Mouse (Mus musculus): Measurements from ENCODE around the gene 1700069L16Rik.
A peak's percentile ranks its signal among the peaks of the same experiment; 100 is the strongest.

Gene 1700069L16Rik

GRCm38 (mm10) chr5:113690069-113690548 lies 34.5 kb downstream of the 1700069L16Rik start:
- peak in 1 of 2 experiments; percentile 31 for DNase-seq (ENCODE audit: low spot score in 2 of 2)

- DNase-seq (ENCODE audit: low spot score in 2 of 2): no peak
Measured at GRCm38 (mm10) chr5:113687514-113687913, 37.1 kb downstream of the 1700069L16Rik start.

GRCm38 (mm10) chr5:113685471-113685870 lies 39.1 kb downstream of the 1700069L16Rik start:
- no peak for DNase-seq (ENCODE audit: low spot score in 2 of 2)

- no peak for DNase-seq (ENCODE audit: low spot score in 2 of 2)
Measured at GRCm38 (mm10) chr5:113683246-113683645, 41.3 kb downstream of the 1700069L16Rik start.

GRCm38 (mm10) chr5:113682472-113682871 lies 42.1 kb downstream of the 1700069L16Rik start:
- no peak for DNase-seq (ENCODE audit: low spot score in 2 of 2)

GRCm38 (mm10) chr5:113681219-113681618 lies 43.4 kb downstream of the 1700069L16Rik start:
- no peak for DNase-seq (ENCODE audit: low spot score in 2 of 2)

- DNase-seq (ENCODE audit: low spot score in 2 of 2): no peak
Measured at GRCm38 (mm10) chr5:113679509-113679908, 45.1 kb downstream of the 1700069L16Rik start.

- peak in 1 of 2 experiments; percentile 81 for DNase-seq (ENCODE audit: low spot score in 2 of 2)
Measured at GRCm38 (mm10) chr5:113678743-113679452, 45.7 kb downstream of the 1700069L16Rik start.

- DNase-seq (ENCODE audit: low spot score in 2 of 2): no peak
Measured at GRCm38 (mm10) chr5:113677541-113677940, 47.0 kb downstream of the 1700069L16Rik start.

- DNase-seq (ENCODE audit: low spot score in 2 of 2): no peak
Measured at GRCm38 (mm10) chr5:113674851-113675250, 49.7 kb downstream of the 1700069L16Rik start.

- no peak for DNase-seq (ENCODE audit: low spot score in 2 of 2)
Measured at GRCm38 (mm10) chr5:113672456-113672855, 52.1 kb downstream of the 1700069L16Rik start.

- DNase-seq (ENCODE audit: low spot score in 2 of 2): no peak
Measured at GRCm38 (mm10) chr5:113670597-113670996, 54.0 kb downstream of the 1700069L16Rik start.

- no peak for DNase-seq (ENCODE audit: low spot score in 2 of 2)
Measured at GRCm38 (mm10) chr5:113670110-113670509, 54.5 kb downstream of the 1700069L16Rik start.

GRCm38 (mm10) chr5:113664629-113665195 lies 59.9 kb downstream of the 1700069L16Rik start:
- DNase-seq (ENCODE audit: low spot score in 2 of 2): no peak

GRCm38 (mm10) chr5:113664127-113664526 lies 60.4 kb downstream of the 1700069L16Rik start:
- no peak for DNase-seq (ENCODE audit: low spot score in 2 of 2)

- no peak for DNase-seq (ENCODE audit: low spot score in 2 of 2)
Measured at GRCm38 (mm10) chr5:113660872-113661271, 63.7 kb downstream of the 1700069L16Rik start.

- DNase-seq (ENCODE audit: low spot score in 2 of 2): no peak
Measured at GRCm38 (mm10) chr5:113654821-113655220, 69.8 kb downstream of the 1700069L16Rik start.

GRCm38 (mm10) chr5:113654206-113654605 lies 70.4 kb downstream of the 1700069L16Rik start:
- DNase-seq (ENCODE audit: low spot score in 2 of 2): no peak

- DNase-seq (ENCODE audit: low spot score in 2 of 2): no peak
Measured at GRCm38 (mm10) chr5:113652215-113652614, 72.4 kb downstream of the 1700069L16Rik start.

GRCm38 (mm10) chr5:113650035-113650865 lies 74.3 kb downstream of the 1700069L16Rik start, which contains the start of gene Cmklr1:
Gene Cmklr1 (minus strand): TSS chr5:113650426.
- DNase-seq (ENCODE audit: low spot score in 2 of 2): no peak

- no peak for DNase-seq (ENCODE audit: low spot score in 2 of 2)
Measured at GRCm38 (mm10) chr5:113648647-113649211, 75.8 kb downstream of the 1700069L16Rik start.

GRCm38 (mm10) chr5:113647141-113647540 lies 77.4 kb downstream of the 1700069L16Rik start:
- DNase-seq (ENCODE audit: low spot score in 2 of 2): no peak

Data from cerebellum, postnatal 4 days (tissue).